Mouse (Mus musculus) ES-CJ7 (cell line): ENCODE measurements around the gene Ublcp1.

Source experiments
- DNase-seq: peaks from one replicate; pipeline ENCODE4 v3.0.0; 2011; ENCODE audit warnings: low read depth, low spot score

The Ublcp1 gene

DNA sequence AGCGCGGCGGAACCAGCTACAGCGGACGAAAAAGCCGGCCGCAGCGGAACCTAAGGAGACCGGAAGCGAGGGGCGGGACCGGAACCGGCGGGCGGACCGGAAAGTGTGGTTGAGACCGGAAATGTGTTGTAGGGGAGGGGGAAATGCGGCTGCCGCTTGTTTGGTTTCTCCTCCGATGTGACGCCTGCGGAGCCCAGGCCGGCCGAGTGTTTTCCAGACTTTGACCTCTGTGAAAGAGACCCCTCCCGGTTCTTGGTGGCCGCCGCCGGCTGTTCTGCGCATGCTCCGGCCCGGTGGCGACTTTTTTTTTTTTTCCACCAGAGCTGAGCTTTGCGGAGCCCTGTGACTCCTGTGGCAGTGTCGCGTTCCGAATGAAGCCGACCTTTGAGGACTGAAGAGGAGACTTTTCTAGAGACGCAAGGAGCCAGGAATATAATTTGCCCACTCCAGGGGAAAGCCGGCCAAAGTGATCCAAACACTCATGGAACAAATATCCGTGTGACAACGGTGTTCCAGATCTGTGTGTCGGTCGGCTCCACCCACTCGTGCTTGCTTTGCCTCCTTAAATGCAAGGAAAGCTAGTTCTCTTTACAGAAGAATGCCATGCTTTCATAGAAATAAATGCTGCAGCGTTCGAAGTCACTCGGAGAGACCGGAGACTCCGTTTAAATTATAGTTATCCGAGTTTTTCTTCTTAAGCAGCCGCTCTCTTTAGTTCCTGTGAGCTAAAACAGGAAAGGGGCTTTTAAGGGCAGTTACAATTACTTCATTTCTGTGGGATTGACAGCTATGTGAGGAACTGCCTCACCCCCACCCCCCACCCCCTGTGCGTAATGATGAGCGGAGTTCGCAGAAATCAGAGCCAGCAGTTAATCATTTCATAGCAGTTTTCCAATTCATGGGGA is at the start of gene Ublcp1:
Gene Ublcp1 (minus strand): TSS at position 67 of the 905 bp plus-strand sequence.
- DNase-seq: peak; percentile 96

- peak; percentile 18 for DNase-seq
Observed at GRCm38 (mm10) chr11:44519096-44519949, 49.0 kb upstream of the Ublcp1 start.

DNA sequence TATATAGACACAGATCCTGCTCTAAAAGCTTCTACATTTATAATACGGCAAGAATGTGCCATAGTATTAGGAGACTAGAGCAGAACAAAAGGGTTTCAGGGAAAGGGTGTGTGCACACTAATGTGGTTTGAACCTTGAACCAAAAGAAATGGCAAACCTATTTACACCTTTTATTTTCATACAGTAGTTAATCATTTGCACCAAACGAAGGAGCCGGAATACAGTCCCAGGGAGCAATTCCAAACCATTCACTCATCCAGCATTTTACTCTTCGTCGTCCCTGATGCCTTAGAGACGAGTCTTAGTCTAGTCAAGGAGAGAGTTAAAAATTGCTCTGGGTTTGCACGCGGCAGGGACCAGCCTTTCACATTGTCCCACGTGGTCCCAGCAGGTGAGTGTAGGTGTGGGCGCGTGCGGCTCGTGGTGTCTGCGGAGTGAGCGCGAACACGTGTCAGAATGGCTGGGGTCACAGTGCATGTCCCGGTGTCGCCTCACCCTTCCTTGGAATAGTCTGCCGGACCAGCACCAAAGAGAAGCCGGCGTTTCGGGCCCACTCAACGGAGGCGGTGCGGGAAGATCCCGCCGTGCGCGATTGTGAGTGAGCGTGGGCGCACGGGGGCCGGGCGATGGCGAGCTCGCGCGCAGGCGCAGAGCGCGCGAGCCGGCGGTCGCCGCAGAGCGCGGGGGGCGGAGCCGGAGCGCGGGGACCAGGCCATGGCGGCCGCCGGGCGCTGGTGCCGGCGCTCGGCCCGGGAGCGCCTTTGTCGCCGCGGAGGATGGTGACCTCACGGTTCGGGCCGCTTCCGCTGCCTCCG is 48.2 kb upstream of the Ublcp1 start, which contains the start of gene Rnf145:
Gene Rnf145 (plus strand): TSS at position 684 of the 815 bp plus-strand sequence.
- DNase-seq: peak; percentile 75

DNA sequence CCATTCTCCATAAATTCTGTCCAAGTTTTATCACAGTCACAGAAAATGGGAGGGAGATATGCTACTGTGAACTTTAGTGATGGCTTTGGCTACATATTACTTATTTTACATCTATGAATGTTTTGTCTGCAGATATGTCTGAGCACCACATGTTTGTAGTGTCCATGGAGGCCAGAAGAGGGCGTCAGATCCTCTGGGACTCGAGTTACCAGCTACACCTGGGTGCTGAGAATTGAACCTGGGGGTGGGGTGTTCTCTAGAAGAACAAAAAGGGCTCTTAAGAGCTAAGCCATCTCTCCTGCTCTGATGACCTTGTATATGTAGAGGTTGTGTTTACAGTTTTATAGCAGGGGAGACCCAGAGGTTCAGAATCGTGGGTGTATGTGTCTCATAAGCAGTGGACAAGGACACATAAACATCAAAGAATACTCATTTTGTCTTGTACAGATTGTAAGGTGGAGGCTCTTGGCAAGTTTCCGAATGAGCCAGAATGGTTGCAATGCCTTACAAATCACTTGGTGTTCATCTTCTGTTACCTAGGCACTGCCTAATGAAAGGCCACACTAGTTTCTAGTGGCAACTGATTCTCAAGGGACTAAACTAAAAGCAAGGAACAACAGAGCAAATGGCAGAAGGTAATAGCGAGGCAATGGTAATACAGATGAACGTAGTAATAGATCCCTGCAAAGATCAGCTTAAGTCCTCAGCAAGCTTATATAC is 47.4 kb upstream of the Ublcp1 start:
- DNase-seq: peak; percentile 66

- DNase-seq: no peak
Observed at GRCm38 (mm10) chr11:44516362-44516761, 46.1 kb upstream of the Ublcp1 start.

DNA sequence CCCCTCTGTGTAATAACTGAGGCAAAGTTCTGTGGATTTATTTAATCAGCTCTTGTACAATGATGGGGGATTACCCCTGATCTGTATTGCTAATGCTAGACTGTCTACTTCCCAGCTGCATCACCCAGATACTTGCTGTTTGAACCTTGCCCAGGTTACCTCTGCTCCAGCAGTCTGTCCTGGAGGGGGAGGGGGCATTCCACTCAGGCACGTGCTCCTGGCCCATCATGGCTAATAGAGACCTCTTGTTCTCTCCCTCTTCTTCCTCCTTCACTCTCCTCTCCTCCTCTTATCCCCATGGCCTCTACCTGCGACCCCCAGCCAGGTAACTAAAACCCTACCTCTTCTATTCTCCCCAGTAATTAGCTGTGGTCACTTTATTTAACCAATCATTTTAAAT is 44.4 kb upstream of the Ublcp1 start:
- DNase-seq: no peak

- DNase-seq: no peak
Observed at GRCm38 (mm10) chr11:44513026-44513422, 42.7 kb upstream of the Ublcp1 start.

DNA sequence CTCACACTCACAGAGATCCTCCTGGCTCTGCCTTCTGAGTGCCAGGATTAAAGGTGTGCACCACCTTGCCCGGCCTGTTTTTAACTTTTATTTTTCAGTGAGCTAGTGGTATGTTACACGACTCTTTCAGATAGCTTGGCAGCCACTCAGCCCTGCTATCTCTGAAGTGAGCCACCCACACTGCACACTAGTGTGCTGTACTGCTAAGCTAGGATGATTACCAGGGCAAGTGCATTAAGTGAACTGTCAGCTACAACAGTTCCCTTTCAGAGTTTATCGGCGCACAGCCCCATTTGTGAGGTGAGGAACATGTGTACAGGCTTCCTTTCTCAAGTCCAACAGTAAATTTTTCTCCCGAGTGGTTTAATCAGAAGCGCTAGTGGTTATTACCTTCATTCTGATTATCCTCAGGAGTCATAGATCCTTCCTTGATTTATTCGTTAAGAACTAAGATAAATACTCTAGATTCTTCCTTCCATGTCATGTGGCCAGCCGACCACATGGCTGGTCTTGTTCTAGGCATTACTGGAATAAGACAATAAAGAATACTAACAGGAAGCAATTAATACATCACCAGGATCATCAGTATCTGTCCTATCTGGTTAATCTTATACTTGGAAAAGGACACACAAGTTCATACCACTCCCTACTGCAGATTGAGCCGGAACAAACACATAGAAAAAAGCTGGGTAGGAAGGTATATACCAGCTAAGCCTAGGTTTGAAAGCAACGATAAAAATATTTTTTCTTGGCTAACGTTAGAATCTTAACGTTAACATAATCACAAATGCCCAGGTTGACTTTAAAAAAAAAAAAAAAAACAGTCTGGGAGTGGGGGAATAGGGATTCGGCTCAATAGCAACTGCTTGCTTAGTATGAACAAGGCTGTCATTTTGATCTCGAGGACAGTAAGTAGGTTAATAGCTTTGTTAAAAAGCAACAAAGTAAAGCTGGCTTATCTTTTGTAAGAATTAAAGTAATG is 42.0 kb upstream of the Ublcp1 start:
- no peak for DNase-seq

GRCm38 (mm10) chr11:44510371-44510770 is 40.1 kb upstream of the Ublcp1 start:
- DNase-seq: no peak

DNA sequence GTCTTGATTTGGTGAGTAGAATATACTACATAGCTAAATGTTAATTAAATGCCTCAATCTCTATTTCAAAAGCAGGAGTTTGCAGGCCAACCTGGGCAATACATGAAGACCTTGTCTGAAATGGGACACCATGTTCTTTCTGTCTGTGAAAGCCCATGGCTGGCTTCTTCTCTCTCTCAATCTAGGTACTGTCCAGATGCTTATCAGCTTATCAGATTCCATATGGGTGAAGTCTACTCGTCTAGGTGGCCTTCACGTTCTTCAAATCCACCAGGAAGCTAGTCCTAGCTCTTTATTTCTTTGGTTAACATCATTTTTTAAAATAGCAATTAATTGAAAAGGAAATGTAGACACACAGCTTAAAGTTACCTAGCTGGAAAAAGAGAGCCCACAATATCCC is 39.6 kb upstream of the Ublcp1 start:
- no peak for DNase-seq

GRCm38 (mm10) chr11:44508876-44509275 is 38.6 kb upstream of the Ublcp1 start:
- DNase-seq: no peak

- no peak for DNase-seq
Observed at GRCm38 (mm10) chr11:44504761-44505160, 34.5 kb upstream of the Ublcp1 start.

DNA sequence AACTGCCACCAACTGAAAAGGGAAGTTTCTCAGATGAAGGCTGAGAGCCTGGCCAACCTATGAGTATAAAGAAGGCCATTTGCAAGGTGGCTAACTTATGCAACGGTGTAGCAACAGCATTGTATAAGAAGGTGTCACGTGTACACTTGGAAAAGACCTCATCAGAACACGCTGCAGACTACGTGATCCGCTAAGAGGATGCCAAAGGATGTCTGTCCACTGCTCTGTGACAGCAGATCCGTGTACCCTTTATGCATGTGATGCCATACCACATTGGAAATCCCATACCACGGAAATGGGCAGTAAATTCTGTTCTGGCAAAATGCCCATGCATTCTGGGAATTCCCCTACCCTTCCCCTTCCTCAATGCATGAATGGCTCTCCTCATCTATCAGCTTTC is 33.8 kb upstream of the Ublcp1 start:
- DNase-seq: no peak

DNA sequence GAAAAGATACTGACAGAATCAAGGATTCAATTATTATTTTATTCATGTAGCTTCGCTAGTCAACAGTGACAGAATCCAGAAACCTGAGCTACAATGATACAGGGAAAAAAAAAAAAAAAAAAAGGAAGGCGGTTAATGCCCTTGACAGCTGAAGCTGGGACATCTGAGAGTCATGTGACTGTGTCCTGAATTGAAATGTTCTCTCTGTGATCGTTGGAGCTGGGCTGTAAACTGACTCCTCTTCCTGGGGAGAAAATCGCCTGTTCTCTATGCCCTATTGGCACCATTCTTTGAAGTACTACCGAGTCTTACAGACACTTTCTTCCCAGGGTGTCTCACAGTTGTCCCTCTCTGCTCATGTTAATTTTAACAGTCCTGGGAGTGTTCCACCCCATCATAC is 32.6 kb upstream of the Ublcp1 start:
- no peak for DNase-seq

DNA sequence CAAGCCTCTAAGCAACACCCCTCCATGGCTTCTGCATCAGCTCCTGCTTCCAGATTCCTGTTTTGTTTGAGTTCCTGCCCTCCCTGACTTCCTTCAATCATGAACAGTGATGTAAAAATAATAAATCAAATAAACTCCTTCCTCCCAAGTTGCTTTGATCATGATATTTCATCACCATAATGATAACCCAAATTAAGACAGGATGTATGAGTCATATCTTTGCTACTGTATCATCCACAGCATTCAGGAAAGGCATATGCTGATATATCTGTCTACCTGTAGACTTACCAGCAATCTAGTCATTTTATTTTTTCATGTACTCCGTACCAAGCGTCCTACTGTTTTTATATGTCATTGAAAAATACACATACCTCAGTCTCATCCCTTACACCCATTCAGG is 31.2 kb upstream of the Ublcp1 start:
- DNase-seq: no peak

DNA sequence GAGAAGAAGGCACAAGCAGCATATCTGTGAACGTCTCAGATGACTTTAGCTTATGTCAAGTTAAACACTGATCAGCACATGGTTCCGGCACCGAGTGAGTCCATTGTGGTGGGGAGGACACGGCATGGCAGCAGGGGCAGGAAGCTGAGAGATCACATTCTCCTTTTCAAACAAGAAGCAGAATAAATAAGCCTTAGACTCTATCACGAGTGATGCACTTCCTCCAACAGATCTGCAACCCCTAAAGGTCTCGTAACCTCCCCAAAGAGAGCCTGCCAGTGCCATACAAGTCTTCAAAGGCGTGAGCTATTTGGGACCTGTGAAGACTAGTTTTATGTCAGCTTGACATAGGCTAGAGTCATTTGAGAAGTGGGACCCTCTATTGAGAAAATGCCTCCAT is 30.7 kb upstream of the Ublcp1 start:
- no peak for DNase-seq

GRCm38 (mm10) chr11:44498412-44499272 is 28.3 kb upstream of the Ublcp1 start:
- DNase-seq: no peak

DNA sequence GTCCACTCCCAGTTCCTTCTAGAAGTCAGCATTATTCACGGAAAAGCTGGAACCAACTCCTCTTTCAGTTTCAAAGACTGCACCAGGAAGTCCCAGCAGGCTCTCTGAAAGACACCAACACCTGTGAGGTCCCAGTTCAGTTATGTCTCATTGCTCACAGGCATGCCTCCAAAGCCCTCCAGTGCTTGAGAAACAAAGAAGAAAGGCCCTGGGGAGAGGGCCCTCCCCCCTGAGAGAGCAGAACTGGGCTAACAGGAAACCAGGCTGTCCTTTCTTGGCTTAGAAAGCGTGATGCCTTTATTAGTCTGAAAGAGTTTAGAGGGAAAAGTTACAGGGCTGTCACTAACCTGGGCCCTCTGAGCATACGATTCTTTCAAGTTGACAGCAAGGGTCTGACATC is 25.9 kb upstream of the Ublcp1 start:
- DNase-seq: no peak
